Mouse (Mus musculus) thymus, postnatal 14 days (tissue): ENCODE data around the gene Ralgps1.
"Not testable (repeated sequence)": the region's sequence is repeated elsewhere in the genome, so short reads cannot be mapped to it uniquely, and the experiment has no call there.

Source experiments
- DNase-seq: peaks from one replicate; pipeline ENCODE4 v3.0.0; 2021

The Ralgps1 gene

DNA sequence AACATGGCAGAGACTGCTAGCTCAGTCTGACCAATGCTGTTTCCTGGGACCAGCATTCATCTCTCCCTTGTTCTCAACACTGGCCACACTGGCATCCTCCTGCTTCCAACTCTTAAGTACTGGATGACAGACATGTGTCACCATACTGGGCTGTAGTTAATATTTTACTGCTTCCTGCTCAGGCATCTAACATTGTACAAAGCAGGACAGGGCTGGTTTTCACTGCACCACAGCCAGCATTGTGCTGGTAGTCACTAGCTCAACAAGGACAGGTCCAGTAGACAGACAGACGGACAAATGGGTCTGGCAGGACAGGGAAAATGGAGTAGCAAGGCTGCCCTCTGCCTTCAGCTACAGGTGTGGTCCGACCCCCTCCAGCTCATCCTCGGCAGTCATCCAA is 10.7 kb downstream of the Ralgps1 start:
- DNase-seq = no peak

DNA sequence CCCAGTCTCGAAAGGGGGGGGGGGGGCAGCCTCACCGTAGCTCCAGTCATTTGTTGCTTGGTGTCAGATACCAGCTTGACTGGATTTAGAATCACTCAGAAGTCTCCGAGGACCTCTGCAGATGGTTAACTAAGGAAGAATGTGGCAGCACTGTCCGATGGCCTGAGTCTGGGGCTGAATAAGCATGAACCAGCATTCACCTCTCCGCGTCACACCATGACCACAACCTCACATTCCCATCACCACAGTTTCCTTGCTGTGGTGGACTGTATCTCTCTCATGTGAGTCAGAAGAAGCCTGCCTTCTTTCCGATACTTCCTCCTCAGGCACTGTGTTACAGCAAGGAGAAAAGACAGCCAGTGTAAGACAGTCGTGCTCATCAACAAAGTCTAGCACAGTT is 12.1 kb downstream of the Ralgps1 start:
- DNase-seq = no peak

DNA sequence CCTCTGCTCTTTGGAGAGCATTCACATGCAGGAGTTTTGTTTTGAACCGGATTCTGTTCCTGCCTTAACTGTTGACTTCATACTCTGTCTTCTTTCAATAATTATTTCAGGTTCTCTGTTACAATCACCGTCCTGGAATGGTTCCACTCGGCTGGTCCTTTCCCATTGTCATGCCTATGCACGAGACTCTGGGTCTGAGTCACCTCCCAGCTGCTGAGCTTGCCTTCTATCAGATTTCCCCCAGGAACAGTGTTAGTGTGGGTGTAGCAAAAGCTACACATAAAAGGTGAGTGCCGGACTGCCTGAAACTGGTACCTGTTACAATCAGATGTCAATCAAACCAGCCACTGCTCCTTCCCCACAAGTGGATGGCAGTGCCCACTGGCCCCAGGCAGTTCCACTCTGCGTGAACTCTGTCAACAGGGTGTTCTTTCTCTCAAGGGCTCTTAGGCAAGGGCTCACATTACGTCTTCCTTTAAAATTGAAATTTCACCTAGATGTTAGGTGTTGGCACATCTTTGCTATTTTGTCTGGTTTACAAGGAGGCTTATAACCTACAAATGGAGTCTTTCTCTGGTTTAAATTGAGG is 13.9 kb downstream of the Ralgps1 start:
- DNase-seq = no peak

DNA sequence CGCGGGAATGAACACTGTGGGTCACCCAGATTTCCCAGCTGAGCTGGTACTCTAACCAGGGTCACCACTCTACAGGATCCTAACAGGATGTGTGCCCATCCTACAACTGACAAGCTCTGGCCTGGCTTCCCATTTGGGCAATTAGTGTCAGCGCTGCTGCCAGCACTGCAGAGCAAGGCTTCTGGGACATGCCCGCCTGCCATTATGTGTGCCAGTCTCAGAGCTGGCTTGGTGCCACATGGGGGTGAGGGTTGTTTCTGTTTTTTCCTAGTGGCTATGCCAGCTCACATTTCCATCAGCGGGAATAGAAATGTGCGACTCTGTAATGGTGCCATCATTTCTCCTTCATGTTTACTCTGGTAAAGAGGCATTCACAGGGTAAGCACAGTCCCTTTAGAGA is 15.7 kb downstream of the Ralgps1 start:
- DNase-seq = no peak

DNA sequence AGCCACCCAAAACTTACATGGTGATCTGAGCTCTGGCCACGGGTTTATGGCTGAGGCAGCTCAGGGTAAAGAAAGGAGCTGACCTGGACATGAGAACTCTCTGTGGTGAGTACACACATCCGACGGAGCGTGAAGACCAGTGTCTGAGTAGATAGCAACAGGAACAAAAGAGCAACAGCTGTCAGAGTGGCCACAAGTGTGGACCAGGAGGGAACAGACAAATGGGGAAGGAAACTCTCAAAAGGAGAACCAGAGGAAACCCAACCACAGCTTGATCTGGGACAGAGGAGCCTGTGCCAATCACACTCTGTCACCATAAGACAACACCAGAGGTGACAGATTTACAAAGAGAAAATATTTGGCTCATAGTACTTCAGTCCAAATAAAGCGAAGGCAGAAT is 17.9 kb downstream of the Ralgps1 start:
- no peak for DNase-seq

DNA sequence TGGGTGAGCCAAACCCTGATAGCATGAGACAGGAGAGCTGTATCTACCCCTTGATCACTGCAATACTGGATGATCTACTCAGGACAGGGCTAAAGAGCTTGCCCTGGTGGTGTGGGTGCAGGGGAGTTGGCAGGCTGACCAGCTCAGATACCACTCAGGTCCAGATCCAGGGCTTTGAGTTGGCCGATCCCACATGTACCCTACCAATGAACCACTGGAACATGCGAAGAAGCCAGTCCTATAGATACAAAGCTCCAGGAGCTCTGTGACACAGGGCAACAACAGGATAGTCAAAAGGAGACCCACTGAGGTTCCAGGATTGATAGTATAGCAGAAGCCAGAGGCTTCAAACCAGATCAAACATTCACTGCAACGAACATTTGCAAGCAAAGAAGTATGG is 19.8 kb downstream of the Ralgps1 start:
- no peak for DNase-seq

DNA sequence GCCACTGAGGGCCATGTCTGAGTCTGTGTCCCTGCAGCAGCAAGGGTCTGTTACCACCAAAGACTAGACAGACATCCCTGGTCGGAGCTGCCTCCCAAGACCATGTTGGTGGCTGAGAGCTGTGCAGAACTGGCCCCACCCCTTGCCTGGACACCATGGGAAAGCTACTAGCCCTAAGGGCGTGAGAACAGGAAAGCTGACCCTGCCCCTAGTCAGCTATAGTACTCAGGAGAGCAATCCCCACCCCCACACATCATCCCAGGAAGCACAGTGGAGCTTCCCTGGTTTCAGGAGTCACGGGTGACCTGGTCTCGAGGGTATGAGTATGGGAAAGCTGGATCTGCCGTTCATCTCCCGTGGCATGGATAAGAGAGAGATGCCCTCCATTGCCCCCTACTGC is 20.4 kb downstream of the Ralgps1 start:
- no peak for DNase-seq

DNA sequence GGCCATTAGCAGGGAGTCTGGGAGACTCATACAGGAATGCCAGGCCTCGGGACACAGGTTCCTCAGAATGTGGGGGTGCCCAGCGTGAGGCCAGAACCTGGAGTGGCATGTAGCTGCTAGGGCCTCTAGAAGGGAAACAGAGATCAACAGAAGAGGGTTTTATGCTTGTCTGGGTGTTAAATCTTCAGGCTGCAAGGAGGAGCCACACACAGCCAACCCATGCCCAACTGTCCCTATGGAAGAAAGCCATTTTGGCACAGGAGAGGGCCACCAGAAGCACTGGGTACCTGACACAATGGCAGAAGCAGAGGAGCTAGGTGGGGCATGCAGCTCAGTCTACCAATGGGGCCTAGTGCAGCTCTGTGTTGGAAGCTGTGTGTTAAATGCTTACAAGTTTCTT is 21.7 kb downstream of the Ralgps1 start:
- DNase-seq = no peak

DNA sequence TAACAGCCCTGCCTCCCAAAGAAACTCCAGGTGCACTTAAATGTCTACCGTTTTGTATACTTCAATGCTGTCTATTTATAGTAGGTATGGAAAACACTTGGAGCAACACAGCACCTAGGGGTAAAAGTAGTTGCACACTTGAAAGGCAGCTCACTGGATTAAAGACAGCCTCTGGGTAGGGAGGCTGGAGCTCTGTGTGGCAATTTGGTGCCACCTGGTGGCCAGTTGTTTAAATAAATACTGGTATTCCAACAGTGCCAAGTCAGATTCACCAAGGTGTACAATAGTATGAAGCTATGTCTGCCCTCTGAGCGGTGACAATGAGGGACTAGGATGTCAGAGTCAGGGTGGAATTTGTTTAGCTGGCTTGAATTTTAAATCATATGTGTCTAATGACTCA is 22.2 kb downstream of the Ralgps1 start:
- peak; percentile 81 for DNase-seq

DNA sequence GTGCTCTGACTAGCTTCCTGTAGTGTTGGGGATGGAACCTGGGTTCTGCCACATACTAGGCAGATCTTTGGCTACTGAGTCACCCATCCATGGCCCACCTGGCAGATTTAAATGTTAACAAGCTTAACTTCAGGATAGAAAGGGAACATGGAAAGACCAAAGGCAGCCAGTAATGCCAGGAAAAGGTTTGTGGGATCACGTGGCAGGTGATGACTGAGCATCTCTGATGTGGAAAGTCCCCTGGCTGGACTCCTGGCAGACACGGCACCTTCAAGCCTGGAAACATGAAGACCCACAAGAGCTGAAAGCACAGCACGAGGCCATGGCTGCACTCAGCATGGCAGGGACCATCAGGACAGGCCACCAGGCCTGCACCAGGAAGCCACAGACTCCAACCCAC is 23.0 kb downstream of the Ralgps1 start:
- no peak for DNase-seq

DNA sequence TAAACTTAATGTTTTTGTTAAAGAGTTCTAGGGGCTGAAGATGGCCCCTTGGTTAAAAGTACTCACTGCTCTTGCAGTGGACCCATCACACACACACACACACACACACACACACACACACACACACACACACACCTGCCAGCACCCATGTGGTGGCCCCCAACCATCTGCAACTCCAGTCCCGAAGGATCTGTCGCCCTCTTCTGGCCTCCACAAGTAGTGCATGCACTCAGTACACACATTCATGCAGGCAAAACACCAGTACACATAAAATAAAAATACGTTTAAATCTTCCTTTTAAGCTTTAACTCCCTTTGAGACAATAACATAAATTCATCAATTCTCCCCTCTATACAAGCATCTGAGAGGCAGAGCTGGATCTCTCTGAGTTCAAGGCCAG is 23.7 kb downstream of the Ralgps1 start:
- DNase-seq = peak; percentile 73

DNA sequence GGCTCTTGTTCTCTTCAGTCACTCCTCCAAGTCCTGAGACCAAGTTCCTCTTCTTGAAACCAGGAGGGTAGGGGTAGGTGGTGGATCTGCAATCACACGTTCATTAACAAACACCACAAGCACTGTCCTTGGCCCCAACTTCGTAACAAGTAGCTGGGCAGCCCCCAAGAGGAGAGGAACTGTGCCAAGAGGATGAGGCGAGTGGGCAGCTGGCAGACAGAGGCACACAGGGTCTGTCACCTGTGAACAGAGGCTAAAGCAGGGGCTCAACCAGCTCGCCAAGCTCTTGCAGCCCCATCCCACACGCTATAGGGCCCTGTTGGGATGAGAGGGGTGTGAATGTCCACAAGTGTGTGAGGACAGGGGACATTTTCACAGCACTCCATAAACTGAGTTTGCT is 24.5 kb downstream of the Ralgps1 start:
- no peak for DNase-seq

DNA sequence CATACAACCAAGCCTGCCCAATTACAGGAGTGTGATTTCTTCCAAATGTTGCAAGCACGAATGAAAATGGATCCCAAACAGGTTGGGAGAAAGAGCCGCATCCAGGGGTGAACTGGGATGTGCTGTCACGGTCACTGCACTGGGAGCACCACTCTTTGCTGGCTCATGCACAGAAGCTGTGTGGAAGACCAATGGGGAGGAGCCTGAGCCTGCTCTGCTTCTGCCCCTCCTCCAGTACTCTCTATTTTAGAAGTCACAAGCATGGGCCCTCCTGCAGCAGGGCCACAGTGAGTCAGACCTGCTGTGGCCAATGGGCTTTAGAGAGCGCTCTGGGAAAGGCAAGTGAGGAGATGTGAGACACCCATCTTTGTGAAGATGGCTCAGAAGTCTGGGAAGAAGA is 25.3 kb downstream of the Ralgps1 start:
- no peak for DNase-seq

DNA sequence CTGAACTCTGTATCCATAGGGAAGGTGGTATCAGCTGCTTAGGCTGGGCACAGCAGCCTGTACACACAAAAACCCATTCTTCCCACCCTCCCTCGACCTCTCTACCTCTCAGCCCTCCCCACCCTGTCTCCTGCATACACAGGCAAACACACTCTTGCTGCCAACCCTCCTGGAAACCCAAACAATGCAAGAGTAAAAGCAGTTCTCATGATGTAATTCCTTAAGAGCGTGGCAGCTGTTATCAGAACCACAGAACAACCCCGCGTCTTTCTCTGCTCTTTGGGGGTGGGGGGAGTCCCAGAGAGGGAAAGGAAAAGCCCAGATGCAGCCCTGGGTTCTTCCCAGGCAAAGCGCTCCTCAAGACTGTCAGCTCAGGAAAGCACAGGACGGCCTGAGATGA is 25.8 kb downstream of the Ralgps1 start:
- no peak for DNase-seq

DNA sequence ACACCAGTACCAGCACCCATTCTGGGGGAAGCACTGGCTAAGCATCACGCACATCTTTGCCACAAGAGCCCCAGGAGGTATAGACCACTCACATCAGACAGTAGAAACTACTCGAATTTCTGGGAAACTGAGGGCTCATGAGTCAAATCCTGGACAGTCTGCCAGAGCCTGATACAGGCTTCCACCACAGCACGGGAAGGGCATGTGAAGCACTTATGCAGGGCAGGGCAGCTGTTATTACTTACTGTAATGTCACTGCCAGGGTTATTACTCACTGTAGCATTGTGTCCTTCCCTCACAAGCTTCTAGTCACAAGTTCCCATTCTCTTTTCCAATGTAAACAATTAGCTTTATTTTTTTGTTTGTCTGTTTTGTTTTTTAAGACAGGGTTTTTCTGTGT is 27.9 kb downstream of the Ralgps1 start:
- DNase-seq = no peak

DNA sequence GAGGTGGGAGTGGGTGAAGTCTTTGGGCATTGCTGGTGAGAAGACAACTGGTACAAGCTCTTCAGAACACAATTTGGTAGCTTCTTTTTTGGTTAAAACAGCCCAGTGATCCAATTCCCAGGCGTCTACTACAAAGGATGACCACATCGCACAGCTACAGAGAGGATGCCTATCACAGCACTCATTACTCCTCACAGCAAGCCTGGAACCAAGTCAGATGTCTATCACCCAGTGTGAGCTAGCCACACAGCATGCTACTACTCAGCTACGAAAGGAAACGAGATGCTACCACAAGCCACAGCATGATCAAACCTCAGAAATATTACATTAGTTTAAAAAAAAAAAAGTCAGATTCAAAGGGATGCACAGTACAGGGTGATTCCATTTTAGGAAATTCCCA is 29.1 kb downstream of the Ralgps1 start:
- no peak for DNase-seq

DNA sequence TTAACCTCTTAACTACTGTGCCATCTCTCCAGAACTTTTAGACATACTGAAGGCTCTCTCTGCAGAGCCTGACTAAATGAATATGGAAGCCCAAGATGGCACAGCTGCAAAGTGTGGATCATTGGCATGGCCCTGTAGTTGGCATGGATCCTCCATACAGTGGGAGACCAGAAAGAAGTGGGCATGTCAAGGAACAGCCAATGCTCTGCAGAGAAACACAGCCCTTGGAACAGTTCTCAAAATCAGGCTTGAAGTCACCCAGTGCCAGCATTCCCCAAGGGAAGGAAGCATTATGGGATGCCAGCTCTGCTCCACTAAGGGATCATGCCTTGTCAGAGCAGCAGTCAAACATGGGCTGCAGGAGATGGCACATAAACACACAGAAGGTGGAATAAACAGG is 35.5 kb downstream of the Ralgps1 start:
- no peak for DNase-seq

DNA sequence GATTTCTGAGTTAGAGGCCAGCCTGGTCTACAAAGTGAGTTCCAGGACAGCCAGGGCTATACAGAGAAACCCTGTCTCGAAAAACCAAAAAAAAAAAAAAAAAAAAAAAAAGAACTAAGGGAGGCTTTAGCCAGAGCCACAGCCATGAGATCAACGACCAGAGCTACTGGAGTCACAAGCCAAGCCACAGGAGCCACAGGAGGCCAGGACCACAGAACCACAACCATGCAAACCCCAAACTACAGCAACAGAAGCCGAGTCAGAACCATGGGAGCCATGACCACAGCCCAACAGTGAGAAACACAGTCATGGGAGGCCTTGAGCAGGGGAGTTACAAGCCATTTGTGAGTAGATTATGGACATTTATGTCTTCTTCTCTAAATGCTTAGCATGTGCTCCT is 41.7 kb downstream of the Ralgps1 start:
- DNase-seq = no peak

DNA sequence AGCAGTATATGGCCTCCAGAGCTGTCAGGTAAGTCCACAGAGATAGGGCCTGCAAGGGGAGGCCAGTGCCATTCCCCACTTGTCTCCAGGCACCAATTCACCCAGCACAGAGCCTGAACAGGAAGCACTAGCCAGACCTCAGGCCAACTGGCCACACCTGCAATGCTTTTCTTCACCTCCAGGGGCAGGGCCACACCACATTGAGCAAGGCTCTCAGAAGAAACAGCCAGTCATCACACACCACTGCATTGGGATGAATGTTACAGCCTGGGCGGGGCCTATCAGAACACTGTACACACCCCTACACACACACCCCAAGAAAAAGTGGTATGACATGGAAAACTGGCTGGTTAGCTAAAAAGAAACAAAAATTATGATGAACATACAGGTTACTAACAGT is 42.3 kb downstream of the Ralgps1 start:
- peak; percentile 57 for DNase-seq

DNA sequence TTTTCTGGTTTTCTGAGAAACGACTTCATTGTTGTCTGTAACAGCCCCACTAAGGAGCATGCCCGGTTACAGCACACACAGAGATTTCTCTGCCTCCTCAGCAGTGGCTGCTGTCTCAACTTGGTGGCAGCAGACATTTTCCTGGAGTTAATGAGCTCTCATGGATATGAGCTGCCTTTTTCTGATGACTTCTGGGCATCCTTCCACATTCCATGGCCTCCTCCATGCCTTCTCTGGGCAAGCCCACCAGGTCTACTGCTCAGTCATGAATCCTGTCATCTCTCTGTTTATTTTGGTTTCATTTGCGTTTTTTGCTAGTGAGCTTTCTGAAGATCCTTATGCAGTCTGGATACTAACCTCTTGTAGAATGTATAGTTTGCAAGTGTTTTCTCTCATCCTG is 45.9 kb downstream of the Ralgps1 start:
- no peak for DNase-seq

DNA sequence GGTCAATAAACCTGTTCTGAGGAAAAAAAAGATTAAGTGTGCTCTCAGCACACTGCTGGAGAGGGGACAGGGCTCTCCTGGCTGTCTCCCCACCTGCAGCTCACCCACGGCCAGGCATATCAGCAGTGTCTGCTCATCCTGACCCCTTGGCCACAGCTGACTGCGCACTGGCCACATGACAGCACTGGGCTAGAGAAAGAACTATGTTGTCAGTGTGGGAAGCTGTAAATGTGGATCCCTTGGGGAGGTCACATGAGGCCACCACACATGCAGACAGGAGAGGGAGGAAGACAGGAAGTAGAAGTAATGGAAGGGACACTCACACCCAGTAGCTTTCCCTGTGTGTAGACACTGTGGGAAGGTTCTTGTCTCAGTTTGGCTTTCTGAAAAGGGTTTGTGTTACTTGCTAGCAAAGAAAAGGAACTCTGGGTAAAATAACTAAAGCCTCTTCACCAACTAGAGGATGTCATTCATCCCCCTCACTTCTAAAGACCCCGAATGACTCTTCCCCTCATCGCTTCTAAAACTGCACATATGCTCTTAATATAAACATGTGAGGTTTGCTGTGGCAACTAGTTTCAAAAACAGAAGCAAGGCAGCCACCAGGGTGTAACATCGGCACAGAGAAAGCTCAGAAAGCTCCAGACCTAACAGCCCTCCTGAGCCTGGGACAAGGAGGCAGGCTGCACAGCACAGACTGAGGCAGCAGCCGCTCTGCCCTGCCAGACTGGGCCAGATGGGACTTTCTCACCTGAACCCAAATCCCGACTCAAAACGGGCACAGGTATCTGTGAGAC is 47.3 kb downstream of the Ralgps1 start:
- DNase-seq = no peak

DNA sequence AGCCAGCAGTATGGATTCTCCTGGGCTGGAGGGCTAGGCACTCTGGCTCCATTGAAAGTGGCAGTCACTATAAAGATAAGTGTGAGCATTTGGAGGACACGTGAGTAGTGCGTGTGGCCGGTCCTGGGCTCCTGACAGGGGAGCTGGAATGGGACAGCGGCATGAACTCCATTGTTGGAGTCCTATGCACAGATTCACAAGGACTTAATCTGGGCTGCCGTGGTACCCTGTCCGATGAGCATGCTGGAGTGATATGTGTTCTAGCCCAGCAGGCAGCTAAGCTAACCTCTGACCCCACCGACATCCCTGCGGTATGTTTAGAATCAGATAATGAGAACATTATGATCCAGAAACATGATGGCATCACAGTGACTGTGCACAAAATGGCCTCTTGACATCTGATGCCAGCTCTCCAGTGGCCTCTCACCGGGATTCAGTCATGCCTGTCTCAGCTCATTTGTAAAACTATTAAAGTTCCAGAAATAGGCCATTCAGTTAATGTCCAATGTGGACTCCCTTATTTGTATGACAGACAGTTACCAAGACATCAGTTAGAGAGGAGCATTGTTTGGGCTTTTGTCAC is 48.2 kb downstream of the Ralgps1 start:
- not testable (repeated sequence) for DNase-seq

DNA sequence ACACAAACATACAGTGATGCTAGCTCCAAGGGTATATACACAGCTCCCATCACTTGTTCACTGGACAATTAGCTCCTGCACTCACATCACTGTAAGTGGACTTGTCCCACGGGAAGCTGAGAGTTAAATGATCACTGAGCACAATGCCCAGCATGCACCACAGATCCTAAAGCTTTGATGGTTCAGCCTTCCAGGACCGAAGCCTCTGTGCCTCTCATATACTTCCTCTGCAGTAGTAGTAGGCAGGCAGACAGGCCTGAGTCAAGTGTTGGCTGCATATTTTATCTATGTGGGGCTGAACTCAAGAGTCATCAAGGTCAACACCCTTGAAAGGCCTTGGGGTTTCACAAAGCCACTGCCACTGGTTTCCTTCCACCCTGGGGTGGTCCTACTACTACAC is 49.6 kb downstream of the Ralgps1 start:
- no peak for DNase-seq

DNA sequence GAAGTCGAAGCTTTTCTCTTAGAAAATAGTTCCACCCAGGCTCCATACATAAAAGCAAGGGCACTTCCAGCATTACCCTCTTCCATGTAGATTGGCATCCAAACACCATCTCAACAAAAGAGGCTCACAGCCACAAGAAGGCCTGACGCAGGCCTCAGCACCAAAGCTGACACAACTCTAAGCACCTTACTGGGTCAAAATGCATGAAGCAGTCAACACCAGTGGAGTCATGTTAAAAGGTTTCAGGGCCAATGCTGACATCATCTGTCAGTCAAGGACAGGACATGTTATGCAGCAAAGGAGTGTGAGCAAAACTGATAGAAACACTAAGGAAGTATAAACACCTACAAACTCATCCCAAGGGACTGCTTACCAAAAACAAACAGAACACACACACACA is 50.3 kb downstream of the Ralgps1 start:
- DNase-seq = no peak

DNA sequence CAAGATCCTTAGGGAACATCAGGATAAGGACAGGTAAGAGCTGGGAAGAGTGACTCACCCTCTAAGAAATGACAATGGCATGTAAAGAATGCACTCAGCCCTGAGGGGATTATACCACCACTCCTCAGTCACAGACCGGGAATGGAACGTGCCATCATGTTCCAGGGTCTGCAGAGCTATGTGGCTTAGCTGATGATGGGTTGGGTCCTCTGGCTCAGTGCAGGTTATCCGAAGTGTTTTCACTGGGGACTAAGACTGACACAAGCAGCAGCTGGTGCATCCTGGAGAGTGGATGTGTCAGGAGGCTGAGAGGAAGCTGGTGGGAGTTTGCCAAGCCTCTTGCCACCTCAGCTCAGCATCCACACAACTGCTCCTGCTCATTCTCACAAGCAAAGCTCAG is 50.7 kb downstream of the Ralgps1 start:
- no peak for DNase-seq
